Mouse (Mus musculus) midbrain, embryonic 12.5 days (tissue): ENCODE data around the gene Faxc. TPM values are rescaled to one million over a fixed set of nuclear protein-coding genes. Genes with fewer than 3 reads are reported as not detected.

ENCODE experiments used
- polyA plus RNA-seq: library from polyadenylated mRNA; unstranded; fragments of >200 nt; fragmentation: Nextera tagmentation; extraction: Ambion mirVana; gene quantifications from 2 replicates; pipeline ENCODE4 v1.2.1, GENCODE M21; 2016

Gene Faxc
- polyA plus RNA-seq, 1 experiment from 2014 or later: 24.9 TPM

Other genes starting within 250 kb of the Faxc start
- gene Prdm13, start 245.4 kb upstream of the Faxc start, polyA plus RNA-seq: 0.17 and 1.4 TPM in 2 replicates
- 67.8 and 68.9 TPM in 2 replicates for gene Ccnc, start 203.6 kb upstream of the Faxc start, polyA plus RNA-seq
- 9.5 and 10.9 TPM in 2 replicates for gene Usp45, start 164.2 kb upstream of the Faxc start, polyA plus RNA-seq
- gene Tstd3, start 164.1 kb upstream of the Faxc start, polyA plus RNA-seq: 28.1 and 28.5 TPM in 2 replicates
- gene Pnisr, start 83.7 kb upstream of the Faxc start, polyA plus RNA-seq: 222 and 251 TPM in 2 replicates
- gene Coq3, start 51.7 kb upstream of the Faxc start, polyA plus RNA-seq: 10.8 and 10.9 TPM in 2 replicates